Mouse (Mus musculus) embryonic facial prominence, embryonic 11.5 days (tissue): ENCODE measurements around the gene Sdr39u1. TPM values are rescaled to one million over a fixed set of nuclear protein-coding genes. Genes with fewer than 3 reads are reported as not detected.

Source experiments
- ATAC-seq: fragments of 200-750 bp; cut with Nextera tagmentation; replicated peaks from 2 replicates; pipeline ENCODE4 v1.8.0; 2017; ENCODE audit warnings: low read depth; ENCODE audit not compliant: insufficient number of reproducible peaks, low FRiP score, low TSS enrichment
- DNase-seq: peaks from one replicate; pipeline ENCODE4 v3.0.0-alpha.2; 2015; ENCODE audit warnings: low spot score
- H3K27ac ChIP-seq: fragments of 300-500 bp; sonication (generic); replicated peaks from 2 replicates; pipeline ENCODE4 v1.5.1; 2014; ENCODE audit warnings: mild to moderate bottlenecking, low read depth, low read length, control low read depth
- H3K27me3 ChIP-seq: fragments of 300-500 bp; sonication (generic); 2 replicates; pipeline ENCODE4 v1.6.1; 2014; ENCODE audit warnings: mild to moderate bottlenecking, low read length, moderate library complexity, mixed read lengths; ENCODE audit not compliant: control insufficient read depth, insufficient read depth
- H3K36me3 ChIP-seq: fragments of 300-500 bp; sonication (generic); replicated peaks from 2 replicates; pipeline ENCODE4 v1.6.1; 2014; ENCODE audit warnings: low read depth, mild to moderate bottlenecking, low read length, moderate library complexity, mixed read lengths; ENCODE audit not compliant: control insufficient read depth, insufficient read depth
- H3K4me1 ChIP-seq: fragments of 300-500 bp; sonication (generic); 2 replicates; pipeline ENCODE4 v1.6.1; 2014; ENCODE audit warnings: low read length, mixed read lengths; ENCODE audit not compliant: control insufficient read depth, insufficient read depth
- H3K4me2 ChIP-seq: fragments of 300-500 bp; sonication (generic); 2 replicates; pipeline ENCODE4 v1.6.1; 2014; ENCODE audit warnings: low read depth, mild to moderate bottlenecking, control low read depth, low read length, moderate library complexity
- H3K4me3 ChIP-seq: fragments of 300-500 bp; sonication (generic); 2 replicates; pipeline ENCODE4 v1.5.1; 2014; ENCODE audit warnings: low read depth, low read length, control low read depth
- H3K9ac ChIP-seq: fragments of 300-500 bp; sonication (generic); replicated peaks from 2 replicates; pipeline ENCODE4 v1.6.1; 2014; ENCODE audit warnings: mild to moderate bottlenecking, control low read depth, low read length
- H3K9me3 ChIP-seq: fragments of 300-500 bp; sonication (generic); replicated peaks from 2 replicates; pipeline ENCODE4 v1.6.1; 2016; ENCODE audit warnings: mild to moderate bottlenecking, low read length, inconsistent platforms, mixed read lengths; ENCODE audit not compliant: control insufficient read depth
- WGBS: fragments of 180-500 bp; shearing (Covaris S2); extraction: QIAGEN DNeasy Blood & Tissue Kit; methylation state at CpG from one replicate; pipeline ENCODE4 v1.1.7; 2014; 5-methylcytosine and 5-hydroxymethylcytosine counted together
- polyA plus RNA-seq: library from polyadenylated mRNA; unstranded; fragments of >200 nt; fragmentation: Nextera tagmentation; extraction: Ambion mirVana; gene quantifications from 2 replicates; pipeline ENCODE4 v1.2.1, GENCODE M21; 2014

Sdr39u1 gene
- polyA plus RNA-seq, 1 experiment from 2014 or later = 55.7 TPM

GRCm38 (mm10) chr14:55857588-55857987 is 42.5 kb downstream of the Sdr39u1 start:
- no peak overlapping the region for H3K4me3 ChIP-seq
- DNase-seq (no peak), ATAC-seq (no peak)
- H3K4me1 ChIP-seq = peaks cover 11% of the 10 kb centered on the region
- peak overlapping the region; percentile 22 for H3K4me2 ChIP-seq
- H3K36me3 ChIP-seq = no peaks in the 10 kb centered on the region
- WGBS = 36% methylated on average over 4 of the region's 4 CpGs
- H3K27me3 ChIP-seq = no peaks in the 10 kb centered on the region
- H3K9me3 ChIP-seq = no peaks in the 10 kb centered on the region
- H3K9ac ChIP-seq = no peak overlapping the region
- H3K27ac ChIP-seq = no peak overlapping the region

GRCm38 (mm10) chr14:55855101-55855561 is 45.0 kb downstream of the Sdr39u1 start:
- H3K4me1 ChIP-seq = peaks cover 14% of the 10 kb centered on the region
- peak overlapping the region; percentile 83 for H3K9ac ChIP-seq
- DNase-seq = peak; percentile 84
- peak overlapping the region; percentile 95 for H3K27ac ChIP-seq
- H3K4me2 ChIP-seq = peak overlapping the region; percentile 79
- H3K36me3 ChIP-seq = no peaks in the 10 kb centered on the region
- 0% methylated on average over 4 of the region's 4 CpGs for WGBS
- H3K27me3 ChIP-seq = no peaks in the 10 kb centered on the region
- ATAC-seq = peak; percentile 11; the same call in 1 of the 2 replicates
- peak overlapping the region; percentile 67 for H3K4me3 ChIP-seq
- H3K9me3 ChIP-seq = no peaks in the 10 kb centered on the region

GRCm38 (mm10) chr14:55854406-55855100 is 45.5 kb downstream of the Sdr39u1 start:
- 0% methylated on average over 9 of the region's 9 CpGs for WGBS
- H3K4me1 ChIP-seq = peaks cover 14% of the 10 kb centered on the region
- no peaks in the 10 kb centered on the region for H3K9me3 ChIP-seq
- peak overlapping the region; percentile 67 for H3K4me3 ChIP-seq
- peak overlapping the region; percentile 79 for H3K4me2 ChIP-seq
- H3K27ac ChIP-seq = peak overlapping the region; percentile 95
- no peaks in the 10 kb centered on the region for H3K36me3 ChIP-seq
- ATAC-seq = 0 out of 2 replicates have a peak, but pooled peaks have one; percentile 10
- no peaks in the 10 kb centered on the region for H3K27me3 ChIP-seq
- no peak for DNase-seq
- H3K9ac ChIP-seq = peak overlapping the region; percentile 83

DNA sequence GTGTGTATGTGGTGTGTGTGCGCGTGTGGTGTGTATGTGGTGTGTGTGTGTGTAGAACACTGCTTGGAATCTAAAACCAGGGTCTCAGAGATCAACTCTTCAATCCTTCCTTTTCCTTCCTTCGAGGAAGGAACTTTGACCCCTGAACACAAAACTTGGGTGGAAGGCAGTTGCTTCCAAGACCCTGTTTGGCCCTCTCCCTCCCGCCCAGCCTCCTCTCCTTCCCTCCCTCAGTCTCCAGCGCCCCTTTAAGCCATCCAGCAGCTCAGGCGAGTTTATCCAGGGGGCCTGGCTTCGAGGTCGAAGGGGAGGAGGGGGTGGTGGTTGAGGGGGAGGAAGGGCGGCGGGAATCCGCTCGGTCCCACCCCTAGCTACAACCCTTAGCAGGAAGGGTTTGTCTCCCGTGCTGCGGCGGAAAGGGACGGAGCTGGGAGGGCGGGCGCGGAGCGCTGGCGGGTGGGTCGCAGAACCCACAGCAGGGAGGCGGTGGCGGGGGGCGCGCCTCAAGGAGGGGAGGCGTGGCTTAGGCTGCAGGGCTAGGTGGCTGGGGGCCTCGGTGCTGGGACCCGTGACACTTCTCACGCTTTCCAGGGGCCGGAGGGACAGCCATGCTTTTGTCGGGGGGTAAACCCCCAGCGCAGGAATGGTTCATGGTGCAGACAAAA is 46.3 kb downstream of the Sdr39u1 start, which contains the start of gene Nynrin:
Gene Nynrin, plus strand, starts transcription at position 390 of the 665 bp plus-strand sequence.
- no peaks in the 10 kb centered on the region for H3K9me3 ChIP-seq
- peak within 1 kb of the TSS; percentile 79 for H3K4me2 ChIP-seq
- H3K9ac ChIP-seq = peak within 1 kb of the TSS; percentile 83
- no peaks in the 10 kb centered on the region for H3K36me3 ChIP-seq
- DNase-seq (peak; percentile 92), ATAC-seq (peak; percentile 88)
- H3K27me3 ChIP-seq = no peaks in the 10 kb centered on the region
- peak within 1 kb of the TSS; percentile 67 for H3K4me3 ChIP-seq
- H3K4me1 ChIP-seq = peaks cover 11% of the 10 kb centered on the region
- H3K27ac ChIP-seq = peak within 1 kb of the TSS; percentile 95
- WGBS = 1% methylated on average over 33 of the region's 33 CpGs

- WGBS = 2% methylated on average over 11 of the region's 11 CpGs
These were observed 47.2 kb downstream of the Sdr39u1 start for GRCm38 (mm10) chr14:55852646-55853551.

DNA sequence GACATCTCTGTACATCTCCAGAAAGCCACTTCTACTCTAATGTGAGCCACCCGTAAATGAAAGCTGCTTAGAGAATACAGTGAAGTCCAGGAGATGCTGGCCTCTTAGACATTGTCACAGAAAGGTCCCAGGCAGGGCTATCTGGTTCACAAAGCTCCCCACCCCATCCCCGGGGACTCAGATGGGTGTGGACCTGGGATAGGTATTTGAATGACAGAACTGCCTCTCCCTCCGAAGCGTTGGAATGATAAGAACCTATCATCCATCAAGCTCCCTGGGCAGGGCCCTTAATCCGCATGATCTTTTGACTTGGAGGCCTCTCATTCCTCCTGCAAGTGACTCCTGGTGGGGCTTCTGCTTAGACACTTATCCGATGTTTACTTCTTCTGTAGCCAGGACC is 49.2 kb downstream of the Sdr39u1 start:
- Histone ChIP-seq H3K9me3 (no peaks in the 10 kb centered on the region), H3K9ac (no peak overlapping the region), H3K4me2 (no peak overlapping the region), H3K27me3 (no peaks in the 10 kb centered on the region), H3K4me1 (peaks cover 7% of the 10 kb centered on the region), H3K27ac (no peak overlapping the region), H3K4me3 (no peak overlapping the region), H3K36me3 (no peaks in the 10 kb centered on the region)
- no peak for ATAC-seq
- DNase-seq = no peak
- WGBS = 68% methylated on average over 6 of the region's 6 CpGs

More at GRCm38 (mm10) chr14:55852646-55853551, 47.2 kb downstream of the Sdr39u1 start:
- H3K4me1 ChIP-seq = peaks cover 11% of the 10 kb centered on the region
- H3K9ac ChIP-seq = peak overlapping the region; percentile 83
- H3K4me2 ChIP-seq = peak overlapping the region; percentile 79
- H3K27me3 ChIP-seq = no peaks in the 10 kb centered on the region
- no peaks in the 10 kb centered on the region for H3K36me3 ChIP-seq
- ATAC-seq (peak; percentile 83), DNase-seq (peak; percentile 83)
- no peaks in the 10 kb centered on the region for H3K9me3 ChIP-seq
- H3K27ac ChIP-seq = peak overlapping the region; percentile 95
- peak overlapping the region; percentile 67 for H3K4me3 ChIP-seq
